Mouse (Mus musculus): ENCODE results near the gene Tstd2. TPM values are rescaled to one million over a fixed set of nuclear protein-coding genes. Genes with fewer than 3 reads are reported as not detected.

Gene Tstd2
- total RNA-seq, 2 experiments from 2014 or later = 21.6 to 22.2 TPM

DNA sequence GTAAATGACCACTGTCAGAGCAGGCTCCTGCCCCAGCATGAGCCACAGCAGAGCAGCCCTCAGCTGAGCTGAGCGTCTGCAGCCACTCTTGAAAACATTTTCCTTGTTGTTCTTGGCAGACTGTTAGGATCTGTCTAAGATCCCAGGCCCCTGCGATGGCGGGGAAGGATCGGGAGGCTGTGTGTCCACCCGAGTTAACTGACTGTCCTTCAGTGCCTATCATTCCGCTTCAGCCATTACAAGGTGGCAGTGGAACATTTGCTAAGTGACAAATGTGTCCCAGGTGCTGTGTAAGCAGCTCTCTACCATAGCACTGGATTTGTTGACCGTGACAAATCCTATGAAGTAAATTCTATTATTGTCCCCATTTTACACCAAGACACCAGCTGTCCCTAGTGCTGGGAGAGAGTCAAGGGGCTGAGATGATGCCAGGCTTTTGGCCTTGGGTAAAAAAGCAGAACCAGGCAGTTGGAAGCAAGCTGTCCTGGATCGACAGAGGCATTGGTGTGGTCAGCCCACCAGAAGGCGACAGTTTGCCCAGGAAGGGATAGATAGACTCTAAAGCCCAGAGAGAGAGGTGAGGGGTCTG lies 53.2 kb downstream of the Tstd2 start:
- DNase-seq (ENCODE audit: low spot score in 2 of 2) = no peak

DNA sequence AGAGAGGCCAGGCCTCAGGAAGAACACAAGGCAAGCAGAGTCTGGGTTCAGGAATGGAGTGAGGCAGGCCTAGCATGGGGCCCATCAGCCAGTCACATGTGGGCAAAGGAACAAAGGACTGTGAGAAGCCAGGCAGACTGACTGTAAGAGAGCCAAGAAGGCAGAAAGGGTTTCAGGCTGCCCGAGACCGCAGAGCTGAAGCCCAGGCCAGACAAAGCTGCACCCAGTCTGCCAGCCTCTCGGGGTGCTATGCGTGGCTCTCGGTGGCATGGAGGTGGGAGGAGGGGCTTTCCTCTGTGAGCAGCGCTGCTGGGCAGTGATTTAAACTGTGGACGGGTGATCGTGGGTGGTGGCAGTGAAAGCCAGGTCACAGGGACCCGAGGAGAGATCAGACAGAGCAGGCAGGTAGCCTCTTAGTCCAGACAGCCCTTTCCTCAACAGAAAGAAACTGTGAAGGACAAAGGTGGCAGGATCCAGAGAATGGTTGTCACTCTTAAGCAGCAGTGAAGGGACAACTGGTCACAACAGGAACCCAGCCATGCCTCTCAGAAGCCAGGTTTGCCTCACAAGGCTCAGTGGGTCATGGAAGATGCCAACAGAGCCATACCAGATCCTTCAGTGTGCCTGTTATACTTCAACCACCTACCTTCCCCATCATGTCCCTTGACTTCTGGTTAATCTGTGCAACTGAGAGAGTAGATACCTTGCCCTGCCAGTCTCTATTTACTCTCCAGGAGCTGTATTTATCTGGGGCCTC lies 53.9 kb downstream of the Tstd2 start:
- no peak for DNase-seq (ENCODE audit: low spot score in 2 of 2)

DNA sequence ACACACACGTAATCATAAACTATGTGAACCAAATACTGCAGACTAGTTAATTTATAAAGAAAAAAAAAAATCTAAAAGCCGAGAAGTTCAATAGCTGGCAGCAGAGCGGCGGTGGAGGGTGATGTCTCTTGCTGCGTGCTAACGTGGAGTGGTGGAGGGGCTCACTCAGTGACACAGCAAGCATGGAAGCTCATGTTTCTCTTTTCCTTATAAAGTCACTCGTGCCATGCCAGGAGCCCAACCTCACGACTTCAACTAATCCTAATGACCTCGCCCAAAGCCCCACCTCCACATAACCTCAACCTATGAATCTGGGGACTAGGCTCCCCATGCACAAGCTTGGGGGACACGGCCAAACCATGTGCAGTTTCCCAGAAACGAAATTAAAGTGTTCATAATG lies 55.9 kb downstream of the Tstd2 start:
- no peak for DNase-seq (ENCODE audit: low spot score in 2 of 2)

DNA sequence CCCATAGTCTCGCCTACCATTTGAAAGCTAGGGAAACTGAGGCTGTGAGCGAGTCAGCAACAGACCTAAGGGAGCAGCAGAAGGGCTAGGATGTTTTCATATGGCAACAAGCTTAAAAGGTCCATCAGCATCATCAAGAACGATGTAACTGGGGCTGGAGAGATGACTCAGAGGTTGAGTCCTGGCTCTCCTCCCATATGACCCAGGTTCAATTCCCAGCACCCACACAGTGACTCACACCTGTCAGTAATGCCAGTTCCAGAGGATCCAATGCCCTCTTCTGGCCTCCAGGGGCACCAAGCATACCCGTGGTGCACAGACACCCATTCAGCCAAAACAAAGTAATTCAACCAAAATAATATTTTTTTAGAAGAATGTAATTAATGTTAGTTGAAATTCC lies 58.2 kb downstream of the Tstd2 start:
- DNase-seq (ENCODE audit: low spot score in 2 of 2) = no peak

DNA sequence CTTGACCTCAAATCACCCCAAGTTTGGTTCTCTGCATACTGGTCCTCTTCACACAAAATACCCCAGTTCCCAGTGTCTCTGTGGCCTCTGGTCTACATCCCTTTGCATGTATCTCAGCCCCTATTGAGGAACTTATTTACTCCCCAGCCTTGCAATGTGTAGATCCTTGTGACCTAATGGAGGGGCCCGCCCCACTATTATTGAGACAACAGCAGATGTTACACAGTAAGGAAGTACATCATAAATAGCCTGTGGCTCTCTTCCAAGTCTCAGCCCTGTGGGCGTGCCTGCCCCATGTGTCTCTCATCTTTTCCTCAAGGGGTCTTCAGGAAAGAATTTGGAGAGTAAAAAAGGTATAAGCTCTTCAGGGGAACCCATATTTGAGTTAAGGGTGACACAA lies 61.6 kb downstream of the Tstd2 start:
- no peak for DNase-seq (ENCODE audit: low spot score in 2 of 2)

DNA sequence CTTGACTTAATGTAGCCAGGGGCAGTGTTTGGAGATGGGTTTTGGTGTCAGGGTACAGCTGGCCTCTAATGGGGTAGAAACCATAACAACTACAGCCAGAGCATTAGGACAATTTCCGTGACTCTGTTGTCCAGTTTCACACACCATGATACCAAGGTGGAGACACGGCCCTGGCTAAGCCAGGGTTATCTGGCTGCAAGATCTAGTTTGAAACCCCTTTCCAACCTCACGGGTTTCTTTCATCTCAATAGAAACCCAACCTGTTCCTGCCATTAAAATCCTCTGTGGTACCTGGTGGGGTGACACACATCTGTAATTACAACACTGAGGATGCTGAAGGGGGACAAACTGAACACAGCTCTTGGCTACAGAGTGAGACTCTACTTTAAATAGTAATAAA lies 62.8 kb downstream of the Tstd2 start:
- no peak for DNase-seq (ENCODE audit: low spot score in 2 of 2)

DNA sequence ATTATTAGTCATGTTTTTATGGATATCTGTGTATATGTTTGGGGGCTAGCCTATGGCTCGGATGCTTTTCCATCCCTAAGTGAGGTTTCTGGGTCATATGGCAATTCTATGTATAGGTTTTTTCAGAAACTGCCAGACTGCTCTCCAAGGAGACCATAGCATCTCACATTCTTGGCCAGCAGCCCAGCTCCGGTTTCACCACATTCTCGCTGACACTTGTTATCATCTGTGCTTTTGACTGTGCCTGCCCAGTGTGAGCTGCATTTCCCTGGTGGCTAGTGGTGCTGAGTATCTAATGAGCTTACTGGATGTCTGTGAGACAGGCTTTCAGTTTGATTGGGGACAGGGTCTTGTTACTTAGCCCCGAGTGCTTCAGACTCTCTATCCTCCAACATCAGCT lies 64.8 kb downstream of the Tstd2 start:
- DNase-seq (ENCODE audit: low spot score in 2 of 2) = peak in 1 of 2 experiments; percentile 41

DNA sequence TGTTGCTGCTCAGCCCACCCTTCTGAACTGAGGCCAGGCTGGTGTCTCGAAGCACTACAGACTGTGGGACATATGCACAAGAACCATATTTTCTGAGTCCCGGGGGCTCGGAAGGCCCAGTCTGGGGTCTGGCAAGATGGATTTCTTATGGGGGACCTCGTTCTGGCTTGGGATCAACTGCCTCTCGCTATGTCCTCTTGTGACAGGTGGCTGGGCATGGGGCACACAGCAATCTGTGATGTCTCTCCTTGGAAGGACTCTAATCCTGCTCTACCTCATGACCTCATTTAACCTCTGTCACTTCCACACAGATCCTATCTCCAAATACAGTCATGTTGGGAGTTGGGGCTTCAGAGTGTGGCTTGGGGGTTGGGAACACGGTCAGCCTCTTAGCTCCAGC lies 65.9 kb downstream of the Tstd2 start:
- DNase-seq (ENCODE audit: low spot score in 2 of 2) = no peak

DNA sequence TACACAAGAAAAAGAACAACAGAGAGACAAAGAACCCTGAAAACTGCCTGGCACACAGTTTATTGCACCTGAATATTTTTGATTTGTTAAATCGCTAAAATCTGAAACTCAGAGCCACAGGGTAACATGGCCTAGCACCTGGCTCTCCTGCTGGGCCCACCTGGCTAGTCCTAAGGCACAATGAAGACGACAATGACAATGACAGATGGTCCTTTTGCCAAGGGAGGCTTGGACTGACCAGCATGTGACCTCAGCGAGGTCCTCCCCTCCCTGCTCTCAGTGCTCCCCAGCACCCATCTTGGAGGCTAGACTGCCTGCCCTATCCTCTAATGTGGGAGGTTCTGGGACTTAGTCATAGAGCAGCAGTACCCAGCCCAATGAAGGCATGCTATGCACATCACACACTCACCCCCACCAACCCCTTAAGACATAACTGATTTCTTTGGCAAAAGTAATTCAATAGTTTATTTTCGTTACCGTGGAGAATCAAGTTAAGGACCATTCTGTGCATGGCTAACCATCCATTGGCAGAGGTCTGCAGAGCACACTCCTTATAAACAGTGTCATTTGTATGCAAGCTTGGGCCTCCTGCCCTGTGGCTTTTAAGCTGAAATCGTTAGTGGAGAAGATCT lies 68.5 kb downstream of the Tstd2 start:
- no peak for DNase-seq (ENCODE audit: low spot score in 2 of 2)

DNA sequence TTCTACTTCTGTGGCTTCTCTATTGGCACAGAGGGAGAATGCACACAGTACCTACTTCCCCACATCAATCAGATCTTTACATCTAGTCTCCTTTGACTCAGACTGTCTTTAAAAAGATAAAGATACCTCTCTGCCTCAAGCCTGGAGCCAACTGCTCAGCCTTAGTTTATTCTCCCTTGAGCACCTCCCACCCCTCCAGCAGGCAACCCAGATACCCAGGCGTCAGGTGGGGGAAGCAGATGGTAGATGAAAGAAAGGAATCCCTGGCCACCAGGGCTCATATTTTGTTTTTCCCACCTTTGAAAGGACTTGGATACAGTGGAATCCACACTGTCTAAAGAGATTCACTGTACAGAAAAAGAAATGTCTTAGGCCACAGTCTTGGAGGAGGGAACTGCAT lies 69.9 kb downstream of the Tstd2 start:
- DNase-seq (ENCODE audit: low spot score in 2 of 2) = no peak

DNA sequence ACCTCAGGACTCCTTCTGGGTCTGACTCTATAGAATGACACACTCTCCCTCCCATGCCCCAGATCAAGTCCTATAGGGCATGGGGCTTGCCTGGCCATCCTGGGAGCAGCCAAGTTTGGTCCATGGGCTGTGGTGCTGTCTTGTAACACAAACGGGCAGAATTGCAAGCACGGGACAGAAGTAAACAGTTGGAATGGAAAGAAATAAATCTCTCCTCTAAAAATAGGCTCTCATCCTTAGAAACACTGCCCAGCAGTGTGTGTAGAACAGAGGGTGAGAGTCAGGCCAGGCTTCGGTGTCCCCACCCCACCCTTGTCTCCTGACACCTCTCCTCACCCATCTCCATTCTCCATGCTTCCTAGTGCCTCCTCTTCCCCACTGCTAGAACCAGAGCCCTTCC lies 70.4 kb downstream of the Tstd2 start:
- DNase-seq (ENCODE audit: low spot score in 2 of 2) = no peak

DNA sequence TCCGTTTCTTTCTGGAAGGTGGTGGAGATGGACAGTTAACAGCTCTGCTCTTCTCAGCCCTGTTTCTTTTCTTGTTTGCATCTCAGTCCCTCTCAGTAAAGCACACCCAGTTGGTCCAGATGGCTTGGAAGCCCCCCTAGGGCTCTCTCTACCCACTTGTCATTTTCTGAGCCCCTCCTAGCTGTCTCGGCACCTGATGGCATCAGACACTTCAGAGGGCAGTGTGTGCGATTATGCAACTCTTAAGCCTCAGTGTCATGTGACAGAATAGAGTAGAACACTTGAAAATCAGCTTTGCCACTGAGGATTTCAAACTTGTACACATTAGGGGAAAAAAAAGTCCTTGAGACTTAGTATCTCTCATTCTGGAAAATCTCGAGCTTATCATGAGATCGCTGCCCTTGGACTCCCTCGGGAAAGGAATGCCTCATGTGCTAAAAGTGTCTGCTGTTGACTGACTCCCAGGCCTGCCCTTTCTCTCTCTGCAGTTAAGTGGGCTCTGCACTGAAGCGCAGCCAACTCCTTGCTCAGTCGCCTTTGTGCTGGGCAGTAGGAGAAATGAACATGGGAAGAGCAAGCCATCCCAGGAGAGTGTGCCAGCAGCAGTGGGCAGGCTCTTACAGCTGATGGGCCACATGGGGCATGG lies 72.7 kb downstream of the Tstd2 start:
- no peak for DNase-seq (ENCODE audit: low spot score in 2 of 2)

DNA sequence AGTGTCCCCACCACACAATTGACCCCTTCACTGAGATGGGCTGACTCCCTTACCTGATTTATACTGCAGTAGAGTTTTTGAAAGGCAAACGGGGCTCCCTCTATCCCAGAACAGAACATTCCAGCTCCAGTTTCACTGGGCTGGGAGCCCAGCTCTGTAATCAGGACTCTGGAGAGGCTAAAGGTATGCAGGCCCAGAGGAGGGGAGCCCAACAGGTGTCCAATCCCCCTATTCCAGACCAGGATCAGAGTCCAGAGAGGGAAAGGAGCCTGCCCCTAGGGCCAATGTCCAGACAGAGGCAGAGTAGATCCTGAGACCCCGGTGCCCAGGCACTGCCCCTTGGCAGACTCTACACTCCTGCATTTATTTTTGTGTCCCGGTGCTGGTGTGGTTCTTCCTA lies 73.5 kb downstream of the Tstd2 start:
- DNase-seq (ENCODE audit: low spot score in 2 of 2) = no peak

Other genes starting within 250 kb of the Tstd2 start
- not detected for gene Ccdc180, start 248.4 kb downstream of the Tstd2 start, total RNA-seq (2021)
- 10 to 100 TPM; 18.9 to 19.0 TPM for gene Tdrd7, start 173.4 kb downstream of the Tstd2 start, total RNA-seq (2021)
- 100 to 1,000 TPM; 243 to 252 TPM for gene Tmod1, start 99.8 kb downstream of the Tstd2 start, total RNA-seq (2021)
- gene Ncbp1, start 81 bp downstream of the Tstd2 start, total RNA-seq (2021) = 10 to 100 TPM; 26.8 to 31.6 TPM
- gene Xpa, start 57.6 kb upstream of the Tstd2 start, total RNA-seq (2021) = 10 to 100 TPM; 11.1 to 11.6 TPM
- not detected for gene Foxe1, start 204.9 kb upstream of the Tstd2 start, total RNA-seq (2021)

Data from gastrocnemius, postnatal 4 days (tissue).